Mouse (Mus musculus): Measurements from ENCODE around the gene Rab27a.

The Rab27a gene

DNA sequence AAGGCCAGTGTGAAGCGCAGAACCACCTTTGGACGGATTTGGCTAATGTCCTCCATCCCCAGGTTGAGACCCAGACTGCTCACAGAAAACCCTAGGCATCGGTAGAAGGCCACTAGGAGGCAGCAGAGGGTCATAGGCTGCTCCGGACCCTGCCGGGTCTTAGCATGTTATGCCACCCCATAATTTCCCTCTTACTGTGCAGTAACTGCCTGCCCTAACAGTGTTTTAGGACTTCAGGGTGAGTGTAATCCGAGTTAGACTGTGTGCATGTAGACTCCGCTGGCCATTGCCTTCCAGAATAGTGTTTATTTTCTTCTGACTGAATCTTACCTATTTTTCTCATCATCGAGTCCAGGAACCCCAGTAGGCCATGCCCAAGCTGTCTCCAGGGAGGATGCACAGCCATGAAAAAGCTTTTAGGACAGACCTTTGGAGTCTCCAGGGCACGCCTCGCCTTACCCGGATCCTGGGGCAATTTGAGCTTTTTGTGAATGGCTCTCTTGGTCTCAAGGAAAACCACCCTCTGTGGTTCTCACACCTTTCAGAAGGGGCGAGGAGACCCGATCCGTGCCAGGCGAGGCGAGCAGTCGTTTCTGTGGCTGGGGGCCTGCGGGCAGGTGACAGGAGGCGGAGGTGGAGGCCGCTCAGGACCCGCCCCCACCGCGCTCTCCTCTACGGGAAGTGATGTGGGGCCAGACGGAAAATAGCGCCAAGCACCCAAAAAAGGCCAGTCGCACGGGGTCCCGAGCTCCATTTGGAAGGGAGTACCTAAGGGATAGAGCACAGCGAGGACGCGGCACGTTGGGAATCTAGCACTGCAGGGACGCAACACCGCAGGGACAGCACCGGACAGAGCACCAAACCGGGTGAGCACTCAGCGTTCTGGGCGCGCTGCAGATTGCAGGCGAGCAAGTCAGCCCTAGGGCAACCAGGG lies at the start of gene Rab27a:
Gene Rab27a (plus strand): TSS at position 709 of the 934 bp plus-strand sequence.
- peak; percentile 94 for DNase-seq (ENCODE audit: low read depth)

DNA sequence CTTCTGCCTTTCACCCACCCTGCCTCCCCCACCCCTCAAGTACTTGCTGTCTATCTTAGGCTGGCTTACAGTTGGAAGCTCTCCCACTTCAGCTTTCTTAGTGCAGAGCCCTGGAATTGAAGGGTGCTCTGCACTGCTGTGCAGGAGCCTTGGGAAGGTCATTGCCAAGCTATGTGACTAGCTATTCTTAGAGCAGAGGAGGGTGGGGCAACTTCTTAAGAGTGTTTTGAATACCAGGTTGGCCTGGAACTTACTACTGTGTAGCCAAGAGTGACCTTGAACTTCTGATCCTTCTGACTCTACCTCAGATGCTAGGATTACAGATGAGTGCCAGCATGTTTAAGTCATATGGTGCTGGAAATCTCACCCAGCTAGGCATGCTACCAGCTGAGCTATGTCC lies 48.5 kb upstream of the Rab27a start:
- no peak for DNase-seq (ENCODE audit: low read depth)

DNA sequence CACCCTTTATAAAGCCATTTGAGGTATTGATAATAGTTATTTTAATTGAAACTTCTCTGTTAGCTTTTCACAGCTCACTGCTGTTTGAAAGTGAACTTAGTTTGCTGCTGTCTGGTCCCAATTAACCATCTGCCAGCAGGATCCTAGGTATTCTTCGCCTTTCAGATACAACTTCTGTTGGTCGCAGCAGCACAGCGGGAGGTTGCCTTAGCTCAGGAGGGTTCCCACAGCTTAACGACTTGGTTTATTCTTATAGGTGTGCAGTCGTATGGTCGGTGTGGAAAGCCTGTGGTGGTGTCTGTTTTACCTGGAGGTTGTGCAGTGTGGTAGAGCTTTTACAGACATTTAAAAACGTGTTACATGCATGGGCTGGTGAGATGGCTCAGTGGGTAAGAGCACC lies 47.8 kb upstream of the Rab27a start:
- no peak for DNase-seq (ENCODE audit: low read depth)

GRCm38 (mm10) chr9:73000487-73000886 lies 44.2 kb upstream of the Rab27a start:
- peak; percentile 33 for DNase-seq (ENCODE audit: low read depth)

- no peak for DNase-seq (ENCODE audit: low read depth)
These were observed 43.2 kb upstream of the Rab27a start for GRCm38 (mm10) chr9:73001314-73002011.

GRCm38 (mm10) chr9:73002177-73002576 lies 42.5 kb upstream of the Rab27a start:
- DNase-seq (ENCODE audit: low read depth), result no peak

DNA sequence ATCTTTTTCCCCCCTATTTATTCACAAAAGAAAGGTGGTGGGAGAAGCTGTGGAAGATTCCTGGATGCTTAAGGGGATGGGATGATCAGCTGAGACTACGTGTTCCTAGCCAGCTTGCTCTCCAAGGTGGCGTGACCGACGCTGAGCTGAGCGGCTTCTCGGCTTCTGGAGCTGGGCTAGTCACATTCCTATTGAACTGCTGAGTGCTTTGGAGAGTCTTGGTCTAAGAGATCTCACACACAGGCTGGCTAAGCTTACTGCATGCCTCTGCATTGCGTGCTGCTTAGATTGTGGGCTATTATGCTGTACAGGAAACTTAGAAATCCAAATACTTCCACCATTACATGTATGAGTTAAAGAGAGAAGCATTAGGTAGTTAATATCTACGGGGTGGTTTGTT lies 40.6 kb upstream of the Rab27a start:
- DNase-seq (ENCODE audit: low read depth), result no peak

DNA sequence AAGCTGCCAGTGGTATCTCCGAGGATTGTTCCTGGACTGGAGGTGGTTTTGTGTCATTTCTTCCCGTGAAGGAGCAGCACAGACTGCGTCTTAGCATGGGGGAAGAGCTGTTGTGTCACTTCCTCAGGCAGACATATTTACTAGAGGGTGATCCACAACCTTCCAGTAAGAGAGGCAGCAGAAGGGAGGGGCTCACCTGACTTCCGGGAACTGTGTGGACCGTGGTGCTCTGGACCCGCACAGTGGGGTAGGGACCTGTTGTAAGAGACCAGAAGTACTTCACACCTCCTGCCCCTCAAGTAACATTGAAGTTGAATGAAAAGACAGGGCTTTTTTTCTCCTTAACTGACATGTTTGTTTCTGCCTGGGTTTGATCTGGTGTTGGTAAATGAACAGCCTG lies 39.5 kb upstream of the Rab27a start:
- DNase-seq (ENCODE audit: low read depth), result no peak

DNA sequence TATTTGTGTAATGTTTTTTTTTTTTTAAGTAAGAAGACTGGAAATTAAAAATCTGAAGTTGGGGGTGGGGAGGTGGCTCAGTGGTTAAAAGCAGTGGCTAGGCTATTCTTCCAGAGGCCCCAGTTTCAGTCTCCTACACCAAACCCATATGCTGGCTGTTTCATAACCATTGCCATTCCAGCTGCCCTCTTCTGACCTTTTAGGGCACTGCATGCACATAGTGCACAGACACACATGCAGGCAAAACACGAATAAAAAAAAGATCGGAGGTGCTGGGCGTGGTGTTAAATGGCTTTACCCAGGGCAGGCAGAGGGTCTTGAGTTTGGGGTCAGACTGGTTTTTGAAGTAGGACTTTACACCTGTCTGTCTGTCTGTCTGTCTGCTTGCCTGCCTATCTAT lies 38.5 kb upstream of the Rab27a start:
- DNase-seq (ENCODE audit: low read depth), result peak; percentile 33

DNA sequence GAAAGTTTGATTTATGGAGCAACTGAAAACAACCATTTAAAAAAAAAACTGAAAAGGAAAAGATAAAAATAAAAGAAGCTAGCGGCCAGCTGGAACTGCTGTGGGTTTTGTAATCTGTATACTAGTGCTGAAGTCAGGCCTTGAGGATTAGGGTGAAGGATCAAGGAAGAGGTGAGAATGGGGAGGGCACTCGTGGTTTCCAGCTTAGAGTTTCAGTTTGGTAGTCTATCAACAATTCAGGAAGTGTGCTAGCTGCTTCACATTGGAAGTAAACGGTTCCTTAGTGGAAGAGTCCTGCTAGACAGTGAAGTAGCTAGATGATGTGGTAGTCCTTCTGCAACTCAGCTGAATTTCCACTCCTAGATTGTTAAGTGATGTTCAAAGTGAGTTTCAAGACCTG lies 36.3 kb upstream of the Rab27a start:
- no peak for DNase-seq (ENCODE audit: low read depth)

DNA sequence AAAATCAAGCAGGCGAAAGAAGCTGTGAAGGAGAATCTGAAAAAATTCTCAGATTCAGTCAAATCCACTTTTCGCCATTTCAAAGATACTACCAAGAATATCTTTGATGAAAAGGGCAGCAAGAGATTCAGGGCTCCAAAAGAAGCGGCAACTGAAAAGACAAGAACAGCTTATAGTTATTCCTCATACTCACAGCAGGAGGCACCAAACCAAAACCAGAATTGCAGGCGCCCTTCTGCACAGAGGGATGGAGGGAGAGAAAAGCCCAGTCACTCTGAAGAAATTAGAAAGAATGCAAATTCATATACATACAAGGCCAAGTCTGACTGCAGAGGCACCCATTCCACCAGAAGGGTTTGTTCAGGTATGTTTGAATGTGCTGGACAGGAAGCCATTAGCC lies 32.0 kb upstream of the Rab27a start:
- no peak for DNase-seq (ENCODE audit: low read depth)

- no peak for DNase-seq (ENCODE audit: low read depth)
These were observed 29.9 kb upstream of the Rab27a start for GRCm38 (mm10) chr9:73014724-73015123.

GRCm38 (mm10) chr9:73019841-73020240 lies 24.8 kb upstream of the Rab27a start:
- DNase-seq (ENCODE audit: low read depth), result no peak

- DNase-seq (ENCODE audit: low read depth), result no peak
These were observed 24.0 kb upstream of the Rab27a start for GRCm38 (mm10) chr9:73020566-73021097.

- DNase-seq (ENCODE audit: low read depth), result no peak
These were observed 18.6 kb upstream of the Rab27a start for GRCm38 (mm10) chr9:73025818-73026636.

DNA sequence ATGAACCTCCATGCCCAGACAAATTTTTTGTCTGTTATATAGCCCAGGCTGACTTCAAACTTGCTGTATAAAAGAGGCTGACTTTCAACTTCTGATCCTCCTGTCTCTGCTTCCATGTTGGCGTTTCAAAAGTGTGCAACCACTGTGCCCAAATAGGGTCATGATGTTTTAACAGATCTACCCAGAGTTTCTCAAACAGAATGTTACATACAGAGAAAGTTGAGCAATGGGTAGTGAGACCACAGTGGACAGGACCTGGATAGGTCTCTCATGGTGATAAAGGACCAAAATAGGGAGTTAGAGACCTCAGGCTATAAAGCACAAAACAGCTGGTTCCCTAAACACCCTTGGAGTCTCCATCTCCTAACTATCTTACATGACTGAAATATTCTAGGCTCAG lies 14.2 kb upstream of the Rab27a start:
- no peak for DNase-seq (ENCODE audit: low read depth)

GRCm38 (mm10) chr9:73031421-73031820 lies 13.2 kb upstream of the Rab27a start:
- DNase-seq (ENCODE audit: low read depth), result no peak

- DNase-seq (ENCODE audit: low read depth), result no peak
These were observed 11.2 kb upstream of the Rab27a start for GRCm38 (mm10) chr9:73033406-73033805.

GRCm38 (mm10) chr9:73039222-73039945 lies 5.3 kb upstream of the Rab27a start:
- DNase-seq (ENCODE audit: low read depth), result peak; percentile 91

DNA sequence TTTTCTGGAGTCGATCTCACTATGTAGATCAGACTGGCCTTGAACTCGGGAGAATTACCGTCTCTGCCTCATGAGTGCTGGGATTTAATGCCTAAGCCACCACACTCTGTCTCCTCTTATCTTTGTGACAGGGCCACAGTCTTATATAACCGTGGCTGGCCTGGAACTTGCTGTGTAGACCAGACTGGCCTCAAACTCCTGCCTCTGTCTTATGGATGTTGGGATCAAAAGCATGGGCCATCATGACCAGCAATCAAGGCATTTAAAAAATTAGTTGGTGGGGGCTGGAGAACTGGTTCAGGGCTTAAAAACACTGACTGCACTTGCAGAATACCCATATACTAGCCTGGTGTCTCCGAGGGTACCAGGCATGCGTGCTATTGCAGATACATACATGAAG lies 4.6 kb upstream of the Rab27a start, which contains the start of gene Pigb:
Gene Pigb (minus strand): TSS at position 299 of the 400 bp plus-strand sequence.
- no peak for DNase-seq (ENCODE audit: low read depth)

- DNase-seq (ENCODE audit: low read depth), result peak; percentile 30
These were observed 550 bp downstream of the Rab27a start for GRCm38 (mm10) chr9:73045204-73045603.

All from naive thymus-derived CD4-positive, alpha-beta T cell, adult 2 months (primary cell).